Mouse (Mus musculus): Measurements from ENCODE around the gene Dnmt3a. TPM values are rescaled to one million over a fixed set of nuclear protein-coding genes. Genes with fewer than 3 reads are reported as not detected.
A peak's percentile ranks its signal among the peaks of the same experiment; 100 is the strongest.

Gene Dnmt3a
- total RNA-seq, 2 experiments from 2014 or later = 154 to 172 TPM

GRCm38 (mm10) chr12:3854419-3854818, 48.6 kb downstream of the Dnmt3a start:
- no peak for DNase-seq

DNA sequence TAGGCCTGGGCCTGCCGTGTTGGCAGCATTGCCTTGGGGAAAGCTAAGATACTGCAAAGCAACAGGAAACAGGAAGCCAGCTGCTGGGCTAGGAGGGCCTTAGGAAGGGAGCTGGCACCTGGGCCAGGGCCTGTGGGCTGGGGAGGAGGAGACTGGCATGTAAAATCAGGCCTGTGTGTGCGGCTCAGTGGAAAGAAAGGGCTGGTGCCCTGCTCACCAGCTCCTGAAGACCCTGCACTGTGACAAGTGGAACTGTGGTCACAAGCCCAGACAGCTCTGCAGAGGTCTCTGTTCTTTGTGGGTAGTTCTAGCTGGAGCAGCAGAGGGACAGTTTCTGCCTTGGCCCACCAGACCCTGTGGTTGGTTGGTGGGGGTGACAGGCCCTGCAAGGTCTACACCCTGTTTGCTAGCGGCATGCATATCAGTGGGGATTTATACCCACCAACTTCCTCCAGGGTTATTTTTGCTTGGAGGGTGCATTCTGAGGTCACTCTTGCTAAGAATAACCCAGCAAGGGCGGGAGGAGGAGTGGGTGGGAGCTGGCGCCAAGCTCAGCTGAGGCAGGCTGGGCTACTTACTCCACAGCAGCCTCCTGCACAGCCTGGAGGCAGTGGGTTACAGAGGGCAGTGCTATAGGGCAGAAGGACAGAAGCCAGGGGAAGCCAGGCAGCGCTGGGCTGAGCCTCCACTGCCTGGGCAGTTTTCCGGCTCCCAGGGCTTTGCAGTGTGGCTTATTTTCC, 50.1 kb downstream of the Dnmt3a start:
- peak; percentile 66 for DNase-seq

- DNase-seq = no peak
Measured at GRCm38 (mm10) chr12:3856748-3857147, 50.9 kb downstream of the Dnmt3a start.

DNA sequence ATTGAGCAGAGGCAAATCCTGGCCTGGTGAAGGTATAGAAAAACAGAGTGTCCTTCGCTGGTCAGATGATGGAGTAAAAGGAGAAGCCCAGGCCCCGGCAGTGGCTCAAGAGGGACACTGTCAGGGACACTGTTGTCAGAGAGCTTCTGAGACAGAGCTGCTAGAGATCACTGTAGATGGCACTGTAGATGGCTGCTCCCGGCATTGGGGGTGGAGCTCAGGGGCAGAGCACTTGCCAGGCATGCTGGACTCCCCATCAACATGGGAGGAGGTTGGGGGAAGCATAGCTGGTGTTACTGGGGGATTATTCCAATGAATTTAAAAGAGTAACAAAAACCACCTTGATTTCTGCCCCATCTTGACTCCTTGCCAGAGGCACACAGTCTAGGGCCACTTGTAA, 51.4 kb downstream of the Dnmt3a start:
- no peak for DNase-seq

DNA sequence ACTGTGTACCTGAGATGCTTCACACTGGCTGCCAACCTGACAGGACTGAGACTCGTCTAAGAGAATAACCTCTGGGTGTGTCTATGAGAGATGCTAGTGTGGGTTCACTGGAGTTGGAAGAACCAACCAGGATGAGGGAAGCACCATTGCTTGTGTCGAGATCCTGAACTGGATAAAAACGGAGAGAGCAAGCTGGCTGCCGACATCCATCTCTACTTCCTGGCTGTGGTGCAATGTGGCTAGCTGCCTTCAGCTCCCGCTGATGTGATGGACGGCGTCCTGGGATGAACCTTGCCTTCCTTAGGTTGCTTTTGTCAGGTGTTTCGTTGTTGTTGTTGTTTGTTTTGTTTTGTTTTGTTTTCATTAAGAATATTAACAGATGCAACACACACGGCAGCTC, 52.0 kb downstream of the Dnmt3a start:
- no peak for DNase-seq

GRCm38 (mm10) chr12:3858754-3859153, 52.9 kb downstream of the Dnmt3a start:
- DNase-seq = no peak

GRCm38 (mm10) chr12:3859545-3859944, 53.7 kb downstream of the Dnmt3a start:
- no peak for DNase-seq

- no peak for DNase-seq
Measured at GRCm38 (mm10) chr12:3860005-3860404, 54.2 kb downstream of the Dnmt3a start.

- no peak for DNase-seq
Measured at GRCm38 (mm10) chr12:3861665-3862228, 55.9 kb downstream of the Dnmt3a start.

DNA sequence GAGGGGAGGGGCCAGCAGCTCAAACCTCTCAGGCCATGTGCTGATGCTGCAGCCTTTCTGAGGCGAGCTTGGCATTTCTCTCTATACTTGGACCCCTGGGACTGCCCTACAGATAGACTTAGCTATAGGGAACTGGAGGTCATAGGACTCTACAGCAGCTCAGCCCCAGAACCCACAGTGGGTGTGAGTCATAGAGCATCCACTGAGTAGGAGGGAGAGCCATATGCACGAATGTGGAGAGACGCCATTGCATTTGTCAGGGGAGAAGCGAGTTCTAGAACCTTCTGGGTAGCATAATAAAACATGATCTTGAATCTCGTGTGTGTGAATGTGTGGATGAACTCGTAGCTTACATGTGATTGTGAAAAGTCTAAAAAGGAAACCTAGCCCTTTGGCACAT, 56.4 kb downstream of the Dnmt3a start:
- DNase-seq = no peak

DNA sequence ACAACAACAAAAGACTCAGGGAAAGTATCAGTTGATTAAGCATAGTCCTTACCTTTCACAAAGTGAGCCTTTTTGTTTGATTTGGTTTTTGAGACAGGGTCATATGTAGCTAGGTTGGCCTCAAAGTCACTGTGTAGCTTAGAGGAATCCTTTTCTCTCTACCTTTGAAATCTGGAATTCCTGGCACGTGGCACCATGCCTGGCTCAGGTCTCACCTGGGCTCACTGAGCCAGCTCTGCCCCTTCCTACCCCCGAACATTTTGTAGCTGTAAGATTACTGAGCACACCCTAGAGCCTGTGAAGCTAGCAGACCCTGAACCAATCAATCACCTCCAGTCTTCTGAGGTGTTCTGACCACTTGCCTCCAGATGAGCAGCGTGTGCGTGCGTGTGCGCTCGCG, 58.4 kb downstream of the Dnmt3a start:
- DNase-seq = no peak

- DNase-seq = no peak
Measured at GRCm38 (mm10) chr12:3865594-3865993, 59.8 kb downstream of the Dnmt3a start.

GRCm38 (mm10) chr12:3866654-3867370, 61.0 kb downstream of the Dnmt3a start:
- no peak for DNase-seq

- no peak for DNase-seq
Measured at GRCm38 (mm10) chr12:3868115-3868514, 62.3 kb downstream of the Dnmt3a start.

GRCm38 (mm10) chr12:3868676-3869458, 63.1 kb downstream of the Dnmt3a start:
- peak; percentile 73 for DNase-seq

GRCm38 (mm10) chr12:3870024-3870423, 64.2 kb downstream of the Dnmt3a start:
- no peak for DNase-seq

GRCm38 (mm10) chr12:3870859-3871462, 65.2 kb downstream of the Dnmt3a start:
- DNase-seq = no peak

DNA sequence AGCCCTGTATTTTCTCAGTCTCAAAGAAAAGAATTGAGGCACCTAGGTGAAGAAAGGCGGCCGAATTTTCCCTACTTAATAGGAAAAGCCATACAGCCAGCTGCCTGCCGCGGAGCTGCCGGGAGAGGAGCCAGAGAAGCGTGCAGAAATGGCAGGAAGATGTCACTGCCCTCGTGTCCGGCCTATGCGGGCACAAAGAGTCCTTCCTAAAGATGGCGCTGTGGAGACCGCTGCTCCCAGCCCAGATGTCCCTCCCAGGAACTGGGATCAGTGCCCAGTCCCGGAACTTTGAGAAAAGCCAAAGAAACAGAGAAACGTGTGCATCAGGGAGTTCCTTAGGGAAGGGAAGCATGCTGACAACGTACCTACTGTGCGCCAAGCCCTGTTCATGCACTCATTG, 65.8 kb downstream of the Dnmt3a start:
- peak; percentile 85 for DNase-seq

DNA sequence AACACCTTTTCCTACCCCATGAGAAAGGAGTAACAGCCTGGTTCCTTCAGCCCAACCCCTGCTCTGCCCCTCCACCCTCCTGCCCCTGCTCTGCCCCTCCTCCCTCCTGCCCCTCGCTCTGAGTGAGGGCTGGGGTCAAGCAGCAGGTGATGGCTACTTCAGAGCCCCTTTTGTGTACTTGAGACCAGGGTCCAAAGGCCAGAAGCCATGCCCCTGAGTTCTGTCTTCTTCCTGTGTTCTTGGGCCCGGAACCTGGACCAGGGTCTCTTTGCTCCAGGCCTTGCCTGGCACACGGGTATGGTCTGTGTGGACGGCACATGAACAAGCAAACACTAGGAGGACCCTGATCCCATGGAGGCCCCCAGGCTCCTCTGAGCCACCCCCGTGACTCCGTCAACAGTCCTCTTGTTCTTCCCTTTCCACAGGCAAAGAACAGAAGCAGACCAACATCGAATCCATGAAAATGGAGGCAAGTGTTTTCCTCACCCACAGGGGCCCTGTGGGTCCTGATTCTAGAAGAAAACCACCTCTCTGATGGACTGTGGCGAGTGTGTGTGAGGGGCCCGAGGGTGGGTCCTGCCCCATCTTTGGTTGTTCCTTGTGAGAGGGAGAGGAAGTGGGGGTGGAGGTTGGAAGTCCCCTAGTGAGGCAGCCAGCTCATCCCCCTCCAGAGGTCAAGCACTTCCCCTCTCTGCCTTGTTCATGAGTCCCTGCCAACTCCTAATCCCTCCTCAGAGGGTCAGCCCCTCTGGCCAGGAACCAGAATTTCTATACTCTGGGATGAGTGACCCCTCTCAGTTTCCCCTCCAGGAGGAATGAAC, 66.8 kb downstream of the Dnmt3a start:
- no peak for DNase-seq

DNA sequence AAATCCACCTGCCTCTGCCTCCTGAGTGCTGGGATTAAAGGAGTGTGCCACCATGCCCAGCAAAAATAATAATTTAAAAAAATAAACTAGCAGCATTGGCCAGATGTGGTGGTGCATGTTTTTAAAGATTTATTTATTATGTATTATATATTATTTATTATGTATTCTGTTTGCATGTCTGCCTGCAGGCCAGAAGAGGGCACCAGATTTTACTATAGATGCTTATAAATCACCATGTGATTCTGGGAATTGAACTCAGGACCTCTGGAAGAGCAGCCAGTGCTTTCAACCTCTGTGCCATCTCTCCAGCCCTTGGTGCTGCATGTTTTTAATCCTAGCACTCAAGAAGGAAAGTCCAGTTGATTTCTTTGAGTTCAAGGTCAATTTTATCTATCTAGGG, 69.7 kb downstream of the Dnmt3a start:
- no peak for DNase-seq

GRCm38 (mm10) chr12:3877376-3877775, 71.6 kb downstream of the Dnmt3a start:
- no peak for DNase-seq
